Mouse (Mus musculus) cerebellum, postnatal 25 days (tissue): ENCODE measurements at regions not wholly inside any gene's neighbourhood (a gene's known extent, or its start where the extent isn't known, plus 50 kb on each side); places are given as distances from the start of the nearest gene placed in this dataset.
"Not testable (repeated sequence)": the region's sequence is repeated elsewhere in the genome, so short reads cannot be mapped to it uniquely, and the experiment has no call there.

Experiments used
- DNase-seq, 2 experiments: peaks; one replicate each; pipeline ENCODE4 v3.0.0; 2021; ENCODE audit warnings: mixed read lengths in 2 of 2

- no peak for DNase-seq
Observed at GRCm38 (mm10) chr12:45287759-45288158, 213.2 kb upstream of the Stxbp6 start.

- no peak for DNase-seq
Observed at GRCm38 (mm10) chr12:45256309-45256708, 181.8 kb upstream of the Stxbp6 start.

- no peak for DNase-seq
Observed at GRCm38 (mm10) chr12:45211131-45211530, 136.6 kb upstream of the Stxbp6 start.

- no peak for DNase-seq
Observed at GRCm38 (mm10) chr12:45195304-45195920, 120.9 kb upstream of the Stxbp6 start.

GRCm38 (mm10) chr12:45187149-45187548 is 112.6 kb upstream of the Stxbp6 start:
- DNase-seq: peak in 1 of 2 experiments; percentile 28

- DNase-seq: no peak
Observed at GRCm38 (mm10) chr12:45184510-45184909, 110.0 kb upstream of the Stxbp6 start.

- DNase-seq: no peak
Observed at GRCm38 (mm10) chr12:45177454-45177853, 102.9 kb upstream of the Stxbp6 start.

- not testable (repeated sequence) for DNase-seq
Observed at GRCm38 (mm10) chr12:45175259-45175658, 100.8 kb upstream of the Stxbp6 start.

- DNase-seq: peak; percentile 61 to 75
Observed at GRCm38 (mm10) chr12:45171927-45172642, 97.6 kb upstream of the Stxbp6 start.

GRCm38 (mm10) chr12:45162011-45162410 is 87.5 kb upstream of the Stxbp6 start:
- no peak for DNase-seq

GRCm38 (mm10) chr12:45161581-45161980 is 87.1 kb upstream of the Stxbp6 start:
- not testable (repeated sequence) for DNase-seq

GRCm38 (mm10) chr12:45158986-45159385 is 84.5 kb upstream of the Stxbp6 start:
- no peak for DNase-seq

- no peak for DNase-seq
Observed at GRCm38 (mm10) chr12:45137438-45138018, 63.0 kb upstream of the Stxbp6 start.

GRCm38 (mm10) chr12:45133415-45133814 is 58.9 kb upstream of the Stxbp6 start:
- DNase-seq: no peak

- DNase-seq: no peak
Observed at GRCm38 (mm10) chr12:45131139-45131538, 56.6 kb upstream of the Stxbp6 start.

- DNase-seq: no peak
Observed at GRCm38 (mm10) chr12:45125866-45126265, 51.4 kb upstream of the Stxbp6 start.
